Mouse (Mus musculus) heart, embryonic 13.5 days (tissue): Measurements from ENCODE around the gene Slc2a10. TPM values are rescaled to one million over a fixed set of nuclear protein-coding genes. Genes with fewer than 3 reads are reported as not detected.
A peak's percentile ranks its signal among the peaks of the same experiment; 100 is the strongest.

Experiments used
- ATAC-seq: fragments of 200-750 bp; cut with Nextera tagmentation; 2 replicates; pipeline ENCODE4 v1.8.0; 2017; ENCODE audit warnings: moderate TSS enrichment; ENCODE audit not compliant: insufficient number of reproducible peaks, low FRiP score, low TSS enrichment; ENCODE audit errors: extremely low read depth
- H3K27ac ChIP-seq: fragments of 300-500 bp; sonication (generic); replicated peaks from 2 replicates; pipeline ENCODE4 v1.5.1; 2015; ENCODE audit warnings: moderate library complexity, mild to moderate bottlenecking, inconsistent platforms
- H3K27me3 ChIP-seq: fragments of 300-500 bp; sonication (generic); replicated peaks from 2 replicates; pipeline ENCODE4 v1.6.1; 2015; ENCODE audit warnings: mild to moderate bottlenecking, inconsistent platforms
- H3K36me3 ChIP-seq: fragments of 300-500 bp; sonication (generic); 2 replicates; pipeline ENCODE4 v1.6.1; 2015; ENCODE audit warnings: mild to moderate bottlenecking, inconsistent platforms
- H3K4me1 ChIP-seq: fragments of 300-500 bp; sonication (generic); 2 replicates; pipeline ENCODE4 v1.6.1; 2015; ENCODE audit warnings: inconsistent platforms
- H3K4me2 ChIP-seq: fragments of 300-500 bp; sonication (generic); 2 replicates; pipeline ENCODE4 v1.6.1; 2015; ENCODE audit warnings: inconsistent platforms, mild to moderate bottlenecking, moderate library complexity
- H3K4me3 ChIP-seq: fragments of 300-500 bp; sonication (generic); 2 replicates; pipeline ENCODE4 v1.5.1; 2015; ENCODE audit warnings: moderate library complexity, mild to moderate bottlenecking, inconsistent platforms
- H3K9ac ChIP-seq: fragments of 300-500 bp; sonication (generic); 2 replicates; pipeline ENCODE4 v1.6.1; 2015; ENCODE audit warnings: inconsistent platforms, mild to moderate bottlenecking, moderate library complexity
- H3K9me3 ChIP-seq: fragments of 300-500 bp; sonication (generic); 2 replicates; pipeline ENCODE4 v1.6.1; 2016; ENCODE audit warnings: inconsistent platforms
- WGBS: fragments of 180-500 bp; shearing (Covaris S2); methylation state at CpG from one replicate; pipeline ENCODE4 v1.1.7; 2015; ENCODE audit warnings: mixed read lengths; 5-methylcytosine and 5-hydroxymethylcytosine counted together
- polyA plus RNA-seq: library from polyadenylated mRNA; unstranded; fragments of >200 nt; fragmentation: Nextera tagmentation; extraction: Ambion mirVana; gene quantifications from 2 replicates; pipeline ENCODE4 v1.2.1, GENCODE M21; 2015

Gene Slc2a10
- polyA plus RNA-seq, 1 experiment from 2014 or later, result 5.6 TPM

- 3% methylated on average over 52 of the region's 52 CpGs for WGBS
- ATAC-seq, result no peak
- Histone ChIP-seq H3K36me3 (no peaks in the 10 kb centered on the region), H3K9ac (peak overlapping the region; percentile 37; the same call in 1 of the 2 replicates), H3K4me2 (peak overlapping the region; percentile 69), H3K27me3 (peaks cover 78% of the 10 kb centered on the region), H3K27ac (no peak overlapping the region), H3K9me3 (no peaks in the 10 kb centered on the region), H3K4me3 (peak overlapping the region; percentile 46), H3K4me1 (peaks cover 15% of the 10 kb centered on the region)
These were observed 59.9 kb downstream of the Slc2a10 start for GRCm38 (mm10) chr2:165563298-165564058.

GRCm38 (mm10) chr2:165564101-165564500 lies 60.5 kb downstream of the Slc2a10 start:
- Histone ChIP-seq H3K36me3 (no peaks in the 10 kb centered on the region), H3K4me2 (no peak overlapping the region), H3K9ac (no peak overlapping the region), H3K4me3 (no peak overlapping the region), H3K4me1 (peaks cover 15% of the 10 kb centered on the region), H3K27ac (no peak overlapping the region), H3K9me3 (no peaks in the 10 kb centered on the region), H3K27me3 (peaks cover 73% of the 10 kb centered on the region)
- no peak for ATAC-seq
- WGBS, result 66% methylated on average over 8 of the region's 8 CpGs

GRCm38 (mm10) chr2:165564620-165565019 lies 61.0 kb downstream of the Slc2a10 start:
- no peak overlapping the region for H3K9ac ChIP-seq
- H3K9me3 ChIP-seq, result no peaks in the 10 kb centered on the region
- H3K36me3 ChIP-seq, result no peaks in the 10 kb centered on the region
- H3K27ac ChIP-seq, result no peak overlapping the region
- H3K4me2 ChIP-seq, result no peak overlapping the region
- H3K4me3 ChIP-seq, result no peak overlapping the region
- ATAC-seq, result no peak
- H3K4me1 ChIP-seq, result peaks cover 15% of the 10 kb centered on the region
- peaks cover 69% of the 10 kb centered on the region for H3K27me3 ChIP-seq
- WGBS, result 51% methylated on average over 6 of the region's 6 CpGs

DNA sequence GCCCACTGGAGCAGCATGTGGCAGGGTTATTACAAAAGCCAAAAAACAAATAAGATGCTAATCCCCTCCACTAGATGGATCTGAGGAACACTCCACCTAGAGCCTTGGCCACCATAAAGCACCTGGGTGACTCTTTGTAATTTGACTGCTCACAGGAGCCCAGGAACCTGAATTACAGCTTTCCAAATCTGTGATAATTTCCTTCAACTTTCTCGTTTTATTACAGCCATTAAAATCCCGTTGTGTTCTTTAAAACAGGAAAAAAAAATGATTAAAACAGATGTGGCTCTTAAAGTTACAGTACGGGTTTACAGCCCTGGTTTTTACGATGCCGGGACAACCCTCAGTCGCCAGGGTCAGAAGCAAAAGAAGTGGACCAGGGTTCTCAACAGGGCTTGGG lies 63.3 kb downstream of the Slc2a10 start:
- H3K36me3 ChIP-seq, result no peaks in the 10 kb centered on the region
- H3K27me3 ChIP-seq, result peaks cover 52% of the 10 kb centered on the region
- no peak overlapping the region for H3K27ac ChIP-seq
- WGBS, result 73% methylated on average over 6 of the region's 6 CpGs
- H3K9ac ChIP-seq, result no peak overlapping the region
- peaks cover 8% of the 10 kb centered on the region for H3K4me1 ChIP-seq
- no peak overlapping the region for H3K4me3 ChIP-seq
- no peak for ATAC-seq
- no peaks in the 10 kb centered on the region for H3K9me3 ChIP-seq
- no peak overlapping the region for H3K4me2 ChIP-seq

DNA sequence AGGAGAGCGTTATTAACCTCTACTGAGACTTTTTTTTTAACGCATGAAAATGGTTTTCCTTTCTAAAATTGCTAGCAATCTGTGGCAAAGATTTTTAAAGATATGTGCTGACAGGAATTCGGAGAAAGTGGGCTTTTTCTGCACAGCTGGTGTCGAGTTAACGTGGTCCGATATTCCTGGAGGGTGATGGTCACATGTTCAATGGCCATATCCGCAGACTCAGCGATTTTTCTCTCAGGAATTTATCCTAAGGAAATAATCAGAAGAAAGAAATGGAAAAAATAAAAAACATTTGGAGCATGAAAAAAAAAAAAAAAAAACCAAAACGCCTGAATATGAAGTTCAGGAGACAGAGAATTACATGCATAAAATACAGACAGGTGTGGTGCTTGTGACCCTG lies 64.2 kb downstream of the Slc2a10 start:
- Histone ChIP-seq H3K27ac (no peak overlapping the region), H3K9ac (no peak overlapping the region), H3K27me3 (peaks cover 43% of the 10 kb centered on the region), H3K36me3 (no peaks in the 10 kb centered on the region), H3K4me3 (no peak overlapping the region), H3K9me3 (no peaks in the 10 kb centered on the region), H3K4me1 (peaks cover 8% of the 10 kb centered on the region), H3K4me2 (no peak overlapping the region)
- no peak for ATAC-seq
- 67% methylated on average over 9 of the region's 9 CpGs for WGBS

DNA sequence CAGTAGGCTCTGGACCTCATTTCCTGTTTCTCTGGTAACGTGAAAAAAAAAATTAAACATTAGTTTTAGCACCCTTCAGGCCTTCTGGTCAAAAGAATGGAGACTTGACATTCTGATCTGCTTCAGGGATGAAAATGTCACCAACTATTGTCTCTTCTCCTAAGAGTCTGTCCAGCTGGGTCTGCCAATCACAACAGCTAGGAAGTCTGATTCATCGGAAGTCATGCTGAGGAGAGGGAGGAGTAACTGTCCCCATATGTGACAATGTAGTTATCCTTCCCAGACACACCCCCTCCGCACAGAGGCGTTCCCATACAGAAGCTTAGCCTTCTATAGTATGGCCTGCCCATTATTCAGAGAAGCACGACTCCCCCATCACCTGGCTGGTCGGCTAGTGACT lies 65.3 kb downstream of the Slc2a10 start:
- Histone ChIP-seq H3K9ac (no peak overlapping the region), H3K27ac (no peak overlapping the region), H3K4me3 (no peak overlapping the region), H3K27me3 (peaks cover 32% of the 10 kb centered on the region), H3K4me1 (no peaks in the 10 kb centered on the region), H3K36me3 (no peaks in the 10 kb centered on the region), H3K9me3 (no peaks in the 10 kb centered on the region), H3K4me2 (no peak overlapping the region)
- ATAC-seq, result no peak
- 56% methylated on average over 6 of the region's 6 CpGs for WGBS

Other genes with a start within 250 kb of the Slc2a10 start
- 37.6 and 46.4 TPM in 2 replicates for gene Slc35c2, start 215.9 kb upstream of the Slc2a10 start, polyA plus RNA-seq
- 40.8 and 42.8 TPM in 2 replicates for gene Elmo2, start 177.3 kb upstream of the Slc2a10 start, polyA plus RNA-seq
- gene Zfp663, start 135.1 kb upstream of the Slc2a10 start, polyA plus RNA-seq, result 0.16 TPM in 1 of 2 replicates, not detected in the other
- gene Zfp334, start 115.5 kb upstream of the Slc2a10 start, polyA plus RNA-seq, result 5.1 and 5.2 TPM in 2 replicates
- gene Ocstamp, start 103.4 kb upstream of the Slc2a10 start, polyA plus RNA-seq, result 0.18 TPM in 1 of 2 replicates, not detected in the other
- 0.18 and 0.23 TPM in 2 replicates for gene Slc13a3, start 30.6 kb upstream of the Slc2a10 start, polyA plus RNA-seq
- 21.0 and 23.2 TPM in 2 replicates for gene Trp53rka, start 10.5 kb upstream of the Slc2a10 start, polyA plus RNA-seq
- 0.19 and 0.20 TPM in 2 replicates for gene Eya2, start 91.2 kb downstream of the Slc2a10 start, polyA plus RNA-seq